Mouse (Mus musculus): Measurements from ENCODE around the gene Gm21876. TPM values are rescaled to one million over a fixed set of nuclear protein-coding genes. Genes with fewer than 3 reads are reported as not detected.
"Not testable (repeated sequence)": the region's sequence is repeated elsewhere in the genome, so short reads cannot be mapped to it uniquely, and the experiment has no call there.

The Gm21876 gene
- total RNA-seq (2021) = not detected
- long read RNA-seq, experiment 1 = 0 reads
- long read RNA-seq, experiment 2 = 0 reads

DNA sequence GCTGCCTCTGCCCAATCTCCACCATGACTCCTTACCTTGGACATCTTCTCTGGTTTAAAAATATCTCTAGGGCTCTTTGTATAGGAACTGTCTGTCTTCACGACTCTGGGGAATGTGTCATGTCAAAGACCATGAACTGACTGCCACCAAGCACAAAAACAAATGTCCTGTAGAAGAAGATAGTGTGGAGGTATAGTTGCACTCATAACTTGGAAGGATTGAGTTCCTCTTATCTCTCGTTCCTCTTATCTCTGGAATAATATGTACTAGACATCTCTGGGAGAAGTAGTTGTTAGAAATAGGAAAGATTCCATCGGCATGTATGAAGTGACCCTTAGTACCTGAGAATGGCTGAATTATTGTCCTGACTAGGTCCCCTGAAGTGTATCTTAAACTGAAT, at the start of gene Gm21876:
Gene Gm21876 (minus strand): TSS at position 101 of the 400 bp plus-strand sequence.
- DNase-seq (ENCODE audit: low spot score in 2 of 2) = no peak

- no peak for DNase-seq (ENCODE audit: low spot score in 2 of 2)
These were observed 45.0 kb upstream of the Gm21876 start for GRCm38 (mm10) chrX:21220422-21220821.

GRCm38 (mm10) chrX:21146675-21147074, 28.8 kb downstream of the Gm21876 start:
- DNase-seq (ENCODE audit: low spot score in 2 of 2) = not testable (repeated sequence)

Other genes with a start within 250 kb of the Gm21876 start
- 10 to 100 TPM in 1 of 2 experiments, 1 to 10 TPM in 1; 9.6 to 16.8 TPM for gene Cfp, start 244.1 kb downstream of the Gm21876 start, total RNA-seq (2021)
- 10 to 100 TPM; 13.2 to 15.9 TPM for gene Elk1, start 225.0 kb downstream of the Gm21876 start, total RNA-seq (2021)
- gene Uxt, start 213.6 kb downstream of the Gm21876 start, total RNA-seq (2021) = 10 to 100 TPM; 40.2 to 41.8 TPM
- gene Zfp182, start 113.3 kb downstream of the Gm21876 start, total RNA-seq (2021) = 1 to 10 TPM; 5.4 to 5.9 TPM
- gene Spaca5, start 107.2 kb downstream of the Gm21876 start, total RNA-seq (2021) = not detected
- gene Zfp300, start 86.1 kb downstream of the Gm21876 start, total RNA-seq (2021) = 1 to 10 TPM in 1 of 2 experiments, under 1 TPM in 1; 0.99 to 1.3 TPM
- not detected for gene Ssxa1, start 59.8 kb downstream of the Gm21876 start, total RNA-seq (2021)